Mouse (Mus musculus): ENCODE results near the gene 9930022D16Rik.

9930022D16Rik gene

DNA sequence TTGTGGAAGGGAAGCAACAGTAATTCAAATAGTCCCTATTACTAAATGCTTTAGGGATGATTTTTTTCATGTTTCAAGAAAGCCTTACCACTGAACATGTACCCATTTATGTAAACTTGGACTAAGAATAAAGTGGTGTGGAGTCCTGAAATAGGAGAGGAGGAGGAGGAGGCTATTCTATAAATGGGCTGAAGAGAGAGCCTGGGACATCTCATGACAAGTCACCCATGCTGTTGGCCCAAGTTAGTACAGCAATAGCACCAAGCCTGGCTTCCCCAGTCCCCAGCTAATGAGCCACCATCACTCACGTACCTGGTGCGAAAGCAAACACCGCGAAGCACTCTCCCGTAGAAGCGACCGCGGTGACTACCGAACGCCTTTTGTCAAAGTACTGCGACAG is 44.4 kb downstream of the 9930022D16Rik start:
- no peak for DNase-seq

DNA sequence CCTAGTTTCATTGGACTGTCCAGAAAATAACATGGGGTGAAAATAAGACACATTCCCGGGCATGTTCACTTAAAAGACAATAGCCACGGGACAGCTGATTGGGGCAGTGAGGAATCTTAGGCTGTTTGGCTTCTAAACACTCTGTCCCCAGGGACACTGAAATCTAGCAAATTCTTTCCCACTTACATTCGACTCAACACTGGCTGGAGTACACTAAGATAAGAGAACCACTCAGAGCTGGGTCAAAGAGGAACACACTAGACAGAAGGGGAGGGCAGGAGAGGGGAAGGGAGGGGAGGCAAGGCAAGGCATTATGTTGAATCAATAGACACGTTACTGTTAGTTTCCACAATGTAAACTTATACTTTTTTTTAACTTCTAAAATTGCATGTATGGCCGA is 46.9 kb downstream of the 9930022D16Rik start:
- no peak for DNase-seq

DNA sequence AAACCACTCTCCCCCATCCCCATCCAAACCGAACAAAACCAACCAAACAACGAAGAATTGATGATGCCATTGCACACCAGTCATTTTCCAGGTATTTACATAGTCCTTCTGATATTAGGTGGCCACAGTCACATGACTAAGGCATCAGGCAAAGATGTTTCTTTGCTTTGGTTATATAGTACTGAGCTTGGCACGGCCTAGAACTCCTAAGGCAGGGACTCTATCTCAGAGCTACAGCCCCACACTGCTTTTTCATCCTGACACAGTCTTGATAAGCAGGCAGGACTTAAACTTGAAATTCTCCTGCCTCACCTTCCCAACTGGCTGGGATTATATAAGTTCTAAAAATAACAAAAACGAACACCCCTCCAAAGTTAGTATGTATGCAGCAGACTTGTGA is 51.4 kb downstream of the 9930022D16Rik start:
- no peak for DNase-seq

DNA sequence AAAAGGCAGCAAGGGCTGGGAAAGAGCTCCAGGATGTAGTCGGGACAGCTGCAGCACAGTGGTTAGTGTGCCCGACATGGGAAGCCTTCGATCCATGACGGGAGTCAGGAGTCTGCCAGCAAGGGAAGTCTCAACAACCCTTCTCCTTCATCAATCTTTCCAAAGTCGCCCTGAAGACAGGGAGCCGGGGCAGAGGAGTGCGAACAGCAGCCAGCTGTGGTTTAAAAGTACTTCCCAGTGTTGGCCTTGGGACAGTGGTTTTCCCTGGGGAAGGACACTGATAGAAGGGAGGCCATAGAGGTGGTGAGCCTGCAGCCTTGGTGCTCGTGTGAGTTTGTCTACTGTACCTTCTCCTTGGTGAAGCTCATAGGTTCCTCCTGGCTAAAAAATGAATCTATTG is 53.3 kb downstream of the 9930022D16Rik start:
- no peak for DNase-seq

DNA sequence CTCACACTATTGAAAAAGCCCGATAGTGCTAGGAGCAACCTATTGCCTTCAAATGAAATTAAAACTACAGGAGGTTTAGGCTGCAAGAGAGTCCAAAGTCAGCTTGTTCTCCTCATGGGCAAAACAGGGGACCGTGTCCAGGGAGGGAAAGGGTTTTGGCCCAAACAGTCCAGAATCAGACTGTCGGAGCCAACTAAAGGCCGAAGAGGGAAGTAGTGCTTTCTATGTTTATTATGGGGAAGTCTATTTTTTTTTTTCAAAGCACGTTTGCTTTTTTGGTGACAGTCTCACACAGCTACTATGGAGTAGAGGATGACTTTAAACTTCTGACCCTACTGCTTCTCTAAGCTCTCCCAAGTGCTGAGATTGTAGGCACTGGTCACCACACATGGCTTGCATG is 54.4 kb downstream of the 9930022D16Rik start:
- DNase-seq: no peak
